Mouse (Mus musculus) MEL-GATA-1-ER (cell line): Measurements from ENCODE around the gene Pdlim1.
A peak's percentile ranks its signal among the peaks of the same experiment; 100 is the strongest.
"Not testable (repeated sequence)": the region's sequence is repeated elsewhere in the genome, so short reads cannot be mapped to it uniquely, and the experiment has no call there.

Experiments used
- DNase-seq: peaks from one replicate; pipeline ENCODE4 v3.0.0-alpha.2; 2012; ENCODE audit warnings: low read depth; ENCODE audit errors: extremely low read depth

The Pdlim1 gene

DNA sequence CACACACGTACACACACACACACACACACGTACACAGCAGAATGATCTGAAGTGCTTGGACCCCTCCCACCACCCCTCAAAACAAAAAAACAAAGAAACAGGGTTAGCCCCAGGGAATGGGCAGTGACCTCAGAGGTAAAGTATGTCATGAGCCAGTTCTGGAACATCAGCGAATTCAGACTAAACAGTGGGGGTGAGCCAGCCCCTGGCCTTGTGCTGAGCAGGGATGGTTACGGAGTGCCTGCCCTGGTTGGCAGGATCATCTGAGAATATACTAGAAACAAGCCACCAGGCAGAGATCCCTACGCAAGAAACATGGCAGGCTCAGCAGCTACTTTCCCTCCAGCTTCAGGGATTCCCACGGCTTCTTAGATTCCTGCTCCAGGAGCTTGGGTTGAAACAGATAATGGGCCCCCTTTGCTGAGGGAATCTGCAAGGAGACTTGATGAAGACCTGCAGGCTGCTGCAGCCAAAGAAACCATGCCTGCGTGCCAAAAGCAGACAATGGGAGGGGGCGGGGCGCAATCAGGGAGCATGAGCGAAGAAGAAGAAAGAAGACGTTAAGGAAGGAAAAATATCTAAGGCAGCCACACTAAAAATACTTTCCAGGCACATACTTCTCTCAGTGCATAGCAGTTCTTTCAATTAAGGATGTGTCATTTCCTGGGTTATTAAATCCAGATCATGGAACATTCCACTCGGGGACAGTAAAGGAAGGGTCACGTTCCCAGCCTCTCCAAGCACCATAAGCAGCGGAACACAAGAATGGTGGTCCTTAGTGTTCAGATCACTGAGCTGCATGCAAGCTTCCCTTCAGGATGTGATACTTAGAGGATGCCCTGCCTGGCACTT is 30.6 kb downstream of the Pdlim1 start:
- no peak for DNase-seq

GRCm38 (mm10) chr19:40240360-40240759 is 31.3 kb downstream of the Pdlim1 start:
- DNase-seq = no peak

DNA sequence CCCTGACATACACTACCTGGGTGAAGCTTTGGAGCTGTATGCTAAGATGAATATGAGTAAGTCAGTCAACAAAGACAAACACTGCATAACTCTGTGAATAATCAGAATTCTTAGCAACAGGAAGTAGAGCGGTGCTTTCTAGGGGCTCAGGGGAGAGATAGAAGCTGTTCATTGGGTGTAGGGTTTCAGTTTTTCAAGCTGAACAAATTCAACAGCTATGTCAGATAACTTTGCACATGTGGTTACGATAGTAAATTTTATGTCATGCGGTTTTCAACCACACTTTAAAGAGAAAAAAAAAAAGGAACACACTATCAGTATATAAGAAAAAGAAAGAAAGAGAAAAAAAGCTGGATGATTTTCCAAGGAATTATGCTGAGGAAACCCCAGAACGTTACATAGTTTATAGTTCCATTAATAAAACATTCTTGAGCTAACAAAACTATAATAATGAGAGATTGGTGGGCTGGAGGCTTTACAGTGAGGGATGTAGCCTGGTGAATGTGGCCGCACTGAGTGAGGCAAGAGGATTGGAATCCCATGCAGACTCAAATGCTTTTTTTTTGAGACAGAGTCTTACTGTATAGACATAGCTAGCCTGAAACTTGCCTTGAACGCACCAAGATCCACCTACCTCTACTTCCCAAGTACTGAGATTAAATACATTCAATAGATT is 33.3 kb downstream of the Pdlim1 start:
- peak; percentile 40 for DNase-seq

DNA sequence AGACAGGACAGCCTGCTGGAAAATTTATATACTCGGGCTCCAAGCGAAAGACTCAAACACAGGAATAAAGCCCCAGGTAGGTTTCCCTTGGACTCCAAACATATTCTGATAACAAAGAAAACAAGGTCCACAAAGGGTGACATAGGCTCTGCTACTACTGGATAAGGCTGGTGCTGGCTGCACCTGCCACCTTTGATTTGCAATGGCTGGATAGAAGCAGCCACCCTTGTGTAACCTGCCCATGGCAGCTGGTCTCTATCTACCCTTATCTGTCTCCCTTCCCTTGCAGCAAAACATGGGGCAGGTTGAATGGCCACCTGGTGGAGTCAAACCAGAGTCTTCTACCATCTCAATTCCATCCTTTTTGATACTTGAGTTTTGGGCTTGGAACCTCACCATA is 39.1 kb downstream of the Pdlim1 start:
- no peak for DNase-seq

DNA sequence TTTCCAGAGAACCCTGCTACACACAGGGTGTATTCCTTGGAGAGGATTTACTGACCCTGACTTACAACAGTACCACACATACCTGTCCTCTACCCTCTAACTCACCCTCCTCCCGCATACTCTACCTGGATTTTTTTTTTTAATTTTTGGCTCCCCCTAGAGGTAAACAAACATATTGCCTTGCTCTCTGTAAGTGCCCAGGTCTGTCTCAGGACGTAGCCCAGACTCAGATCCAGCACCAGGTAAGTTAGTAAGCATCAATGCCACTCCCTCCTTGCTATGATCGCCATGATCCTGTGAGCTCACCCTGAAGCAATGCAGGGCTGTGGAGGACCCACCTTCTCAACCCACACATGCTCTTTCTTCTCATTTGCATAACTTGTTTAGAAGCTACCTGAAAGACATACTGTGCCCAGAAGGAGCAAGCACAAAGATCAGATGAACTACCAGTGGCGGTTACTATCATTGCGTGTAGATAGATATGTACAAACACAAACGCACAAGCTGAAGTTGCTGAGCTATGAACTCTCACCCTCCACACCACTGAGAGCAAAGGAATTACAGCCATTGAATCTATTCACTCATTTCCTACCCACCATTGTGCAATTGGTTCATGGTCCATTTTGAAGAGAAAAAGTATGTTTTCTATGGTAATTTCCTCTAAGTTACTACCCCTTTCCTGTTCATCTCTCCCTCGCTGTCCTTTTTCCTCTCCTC is 39.7 kb downstream of the Pdlim1 start:
- no peak for DNase-seq

DNA sequence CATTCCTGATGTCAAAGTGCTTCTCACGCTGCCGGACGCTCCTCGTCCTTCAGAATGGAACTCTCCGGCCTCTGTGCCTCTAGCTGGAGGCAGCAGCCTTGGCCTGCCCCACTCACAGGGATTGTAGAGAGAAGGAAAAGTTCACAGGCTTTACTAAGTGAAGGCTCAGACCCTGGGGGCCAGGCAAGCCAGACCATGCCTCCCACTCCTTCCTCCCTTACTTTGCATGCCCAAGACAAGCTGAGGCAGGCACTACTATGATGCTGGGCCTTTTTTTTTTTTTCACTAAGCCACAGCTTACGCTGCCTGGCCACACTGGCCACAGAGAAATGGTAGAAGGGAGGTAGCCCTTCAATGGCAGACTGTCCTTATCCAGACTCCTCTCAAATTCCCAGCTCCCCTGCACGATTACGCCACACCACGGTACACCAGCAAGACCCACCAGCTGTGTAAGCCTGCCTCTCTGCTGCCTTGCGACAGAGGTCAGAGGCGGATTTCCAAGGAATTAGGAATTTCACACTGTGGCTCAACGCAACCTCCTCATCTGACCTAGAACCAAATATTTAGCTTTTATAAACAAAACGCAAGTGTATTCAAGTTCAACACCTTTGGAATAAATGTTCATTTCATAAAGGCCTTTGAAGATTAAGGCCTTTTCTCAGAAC is 40.4 kb downstream of the Pdlim1 start:
- DNase-seq = no peak

DNA sequence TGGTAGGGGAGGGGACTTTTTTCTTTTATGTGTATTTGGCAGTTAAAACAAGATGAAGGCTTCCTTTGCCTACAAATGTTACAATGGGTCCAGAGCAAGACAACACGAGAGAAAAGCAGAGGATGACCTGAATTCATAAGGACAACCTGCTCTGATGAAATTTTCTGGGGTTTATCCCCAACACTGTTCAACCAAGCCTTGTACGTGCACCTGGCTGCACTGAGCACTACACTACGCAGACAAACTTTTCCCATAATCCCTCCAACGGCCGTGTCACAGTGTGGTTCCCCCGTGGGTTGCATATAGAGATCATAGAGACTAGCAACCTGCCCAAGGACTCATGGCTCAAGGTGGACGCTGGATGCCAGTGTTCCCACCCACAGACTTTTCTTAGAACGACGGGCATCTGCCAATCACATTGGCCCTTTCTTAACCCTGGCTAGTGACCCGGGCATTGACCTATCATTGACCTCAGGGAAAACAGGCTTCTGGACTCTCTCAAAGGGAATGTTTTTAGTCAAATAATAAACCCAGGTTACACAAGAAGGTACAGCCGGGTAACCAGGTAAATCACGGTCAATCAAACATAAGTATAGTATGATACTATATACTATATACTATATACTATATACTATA is 45.0 kb downstream of the Pdlim1 start:
- DNase-seq = no peak

GRCm38 (mm10) chr19:40225761-40226110 is 45.9 kb downstream of the Pdlim1 start:
- DNase-seq = no peak

- peak; percentile 13 for DNase-seq
Measured at GRCm38 (mm10) chr19:40225102-40225760, 46.4 kb downstream of the Pdlim1 start.

DNA sequence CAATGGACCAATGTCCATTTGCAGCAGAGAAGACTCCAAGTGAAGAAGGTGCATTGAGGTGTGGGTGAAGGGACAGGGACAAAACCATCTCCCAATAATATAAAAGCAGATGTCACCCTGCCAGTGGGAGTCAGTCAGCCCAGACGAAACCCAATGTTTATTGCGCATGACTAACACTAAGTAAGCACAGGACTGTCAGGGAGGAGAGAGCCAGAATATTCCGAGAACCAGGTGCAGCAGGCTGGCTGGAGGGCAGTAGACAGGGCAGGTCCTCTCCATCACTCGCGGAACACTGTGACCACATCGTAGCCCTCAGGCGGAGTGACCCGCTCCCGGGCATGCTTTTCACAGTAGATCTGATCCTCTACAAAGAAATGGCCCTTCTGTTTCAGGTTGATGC is 49.3 kb downstream of the Pdlim1 start:
- not testable (repeated sequence) for DNase-seq

DNA sequence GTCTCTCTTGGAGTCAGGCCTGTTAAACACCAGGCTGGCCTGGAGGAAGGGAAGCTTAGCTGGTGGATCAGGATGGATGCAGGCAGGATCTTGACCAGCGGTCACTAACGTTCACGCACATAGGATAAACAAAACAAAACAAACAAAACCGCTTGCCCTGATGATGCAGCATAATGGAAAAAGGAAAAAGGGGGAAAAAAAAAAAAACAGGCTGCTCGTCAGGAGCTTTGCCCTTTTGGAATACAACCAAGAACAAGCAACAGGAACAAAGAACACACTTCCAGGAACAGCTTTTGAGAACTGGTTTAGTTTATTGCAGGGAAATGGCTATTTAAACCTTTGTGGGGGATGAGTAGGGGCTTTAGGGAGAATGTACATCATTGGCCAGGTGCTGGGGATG is 50.8 kb downstream of the Pdlim1 start:
- no peak for DNase-seq

GRCm38 (mm10) chr19:40202947-40203346 is 68.7 kb downstream of the Pdlim1 start:
- not testable (repeated sequence) for DNase-seq

- DNase-seq = no peak
Measured at GRCm38 (mm10) chr19:40190596-40190995, 81.0 kb downstream of the Pdlim1 start.

- DNase-seq = no peak
Measured at GRCm38 (mm10) chr19:40187160-40187559, 84.5 kb downstream of the Pdlim1 start, which contains the start of gene Cyp2c70. Gene Cyp2c70 (minus strand): TSS chr19:40187333.

DNA sequence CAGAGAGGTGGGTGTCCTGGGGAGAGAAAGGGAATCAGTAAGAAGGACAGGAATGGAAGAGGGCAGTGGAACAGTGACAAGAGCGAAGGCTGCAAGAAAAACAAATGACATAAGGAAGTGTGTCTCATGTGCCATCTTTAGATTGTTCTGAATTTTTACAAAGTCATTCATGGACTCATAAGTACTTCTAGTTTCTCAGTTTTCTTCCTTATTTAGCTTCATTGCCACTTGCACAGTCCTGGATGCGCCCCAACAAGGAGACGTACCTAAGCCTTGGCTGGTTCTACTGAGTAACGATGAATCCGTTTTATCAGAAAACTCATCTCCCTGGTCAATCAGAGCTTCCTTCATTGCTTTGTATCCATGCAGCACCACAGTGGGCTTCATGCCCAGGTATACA is 88.0 kb downstream of the Pdlim1 start:
- DNase-seq = no peak

DNA sequence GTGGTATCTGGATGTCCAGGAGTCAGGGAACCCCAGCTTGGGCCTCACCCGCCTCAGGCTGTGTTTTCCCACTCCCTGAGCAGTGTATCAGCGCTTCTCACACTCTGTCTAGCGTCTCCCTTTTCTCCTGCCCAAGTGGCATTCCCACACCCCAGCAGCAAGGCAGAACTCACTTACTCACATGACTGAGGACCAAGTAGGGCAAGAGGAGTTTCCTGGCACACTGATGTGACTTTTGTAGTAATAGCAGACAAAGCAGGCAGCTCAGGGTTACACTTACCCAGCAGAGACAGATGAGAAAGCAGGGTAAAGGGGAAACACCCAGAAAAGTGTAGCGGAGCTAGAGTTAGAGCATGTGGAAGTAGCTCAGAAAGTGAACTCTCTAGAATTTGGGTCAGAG is 93.3 kb downstream of the Pdlim1 start:
- no peak for DNase-seq
